Mouse (Mus musculus) regulatory T cell (primary cell): ENCODE results near the gene Psg21.
"Not testable (repeated sequence)": the region's sequence is repeated elsewhere in the genome, so short reads cannot be mapped to it uniquely, and the experiment has no call there.

ENCODE experiments used
- in situ Hi-C: fragments of 300-600 bp; cut with MboI, MseI; formaldehyde crosslinking; loops from one replicate; pipeline ENCODE4 v1.15.1; 2025; ENCODE audit warnings: high pct_unique_total_duplicates

Psg21 gene

GRCm38 (mm10) chr7:18656625-18657024 lies at the start of gene Psg21:
TSS of gene Psg21 (minus strand) at chr7:18656725.
- in situ Hi-C loops, result not testable (repeated sequence)

GRCm38 (mm10) chr7:18686085-18686484 lies 29.6 kb upstream of the Psg21 start, which contains the start of gene Psg20:
TSS of gene Psg20 (minus strand) at chr7:18686185.
- in situ Hi-C loops, result loop anchor here (25.0 kb wide), 1 partner anchor 474 kb away; no protein-coding TSS in a partner anchor

- in situ Hi-C loops, result loop anchor here (25.0 kb wide), 1 partner anchor 473 kb away; no protein-coding TSS in a partner anchor
Observed at GRCm38 (mm10) chr7:18685586-18685985, 29.1 kb upstream of the Psg21 start.

- in situ Hi-C loops, result loop anchor here (25.0 kb wide), 1 partner anchor 467 kb away; no protein-coding TSS in a partner anchor
Observed at GRCm38 (mm10) chr7:18679772-18680171, 23.2 kb upstream of the Psg21 start.

GRCm38 (mm10) chr7:18626921-18627320 lies 29.6 kb downstream of the Psg21 start:
- in situ Hi-C loops, result not testable (repeated sequence)

- in situ Hi-C loops, result not testable (repeated sequence)
Observed at GRCm38 (mm10) chr7:18616401-18616800, 40.1 kb downstream of the Psg21 start, which contains the start of gene Psg23. TSS of gene Psg23 (minus strand) at chr7:18616501.
